Mouse (Mus musculus) neural tube, embryonic 11.5 days (tissue): ENCODE data around the gene Pxk. TPM values are rescaled to one million over a fixed set of nuclear protein-coding genes. Genes with fewer than 3 reads are reported as not detected.

Source experiments
- ATAC-seq: fragments of 200-750 bp; cut with Nextera tagmentation; 2 replicates; pipeline ENCODE4 v1.8.0; 2017; ENCODE audit warnings: moderate number of reproducible peaks, mild to moderate bottlenecking, moderate TSS enrichment, moderate library complexity; ENCODE audit not compliant: insufficient read depth, low FRiP score, low TSS enrichment
- DNase-seq: peaks from one replicate; pipeline ENCODE4 v3.0.0-alpha.2; 2015; ENCODE audit warnings: low spot score
- H3K27ac ChIP-seq: fragments of 300-500 bp; sonication (generic); 2 replicates; pipeline ENCODE4 v1.5.1; 2014; ENCODE audit warnings: low read depth, mild to moderate bottlenecking, low read length
- H3K27me3 ChIP-seq: fragments of 300-500 bp; sonication (generic); 2 replicates; pipeline ENCODE4 v1.6.1; 2014; ENCODE audit warnings: mild to moderate bottlenecking, low read length, mixed read lengths; ENCODE audit not compliant: control insufficient read depth, insufficient read depth
- H3K36me3 ChIP-seq: fragments of 300-500 bp; sonication (generic); 2 replicates; pipeline ENCODE4 v1.6.1; 2014; ENCODE audit warnings: mild to moderate bottlenecking, low read length, moderate library complexity, mixed read lengths; ENCODE audit not compliant: control insufficient read depth, insufficient read depth
- H3K4me1 ChIP-seq: fragments of 300-500 bp; sonication (generic); 2 replicates; pipeline ENCODE4 v1.6.1; 2014; ENCODE audit warnings: low read length, mixed read lengths; ENCODE audit not compliant: control insufficient read depth, insufficient read depth
- H3K4me2 ChIP-seq: fragments of 300-500 bp; sonication (generic); 2 replicates; pipeline ENCODE4 v1.6.1; 2014; ENCODE audit warnings: low read depth, mild to moderate bottlenecking, moderate library complexity
- H3K4me3 ChIP-seq: fragments of 300-500 bp; sonication (generic); 2 replicates; pipeline ENCODE4 v1.5.1; 2014; ENCODE audit warnings: low read depth, low read length
- H3K9ac ChIP-seq: fragments of 300-500 bp; sonication (generic); 2 replicates; pipeline ENCODE4 v1.6.1; 2014; ENCODE audit warnings: mild to moderate bottlenecking, low read length
- H3K9me3 ChIP-seq: fragments of 300-500 bp; sonication (generic); 2 replicates; pipeline ENCODE4 v1.6.1; 2016; ENCODE audit warnings: low read length; ENCODE audit not compliant: control insufficient read depth
- WGBS: fragments of 180-500 bp; shearing (Covaris S2); extraction: QIAGEN DNeasy Blood & Tissue Kit; methylation state at CpG from one replicate; pipeline ENCODE4 v1.1.7; 2014; 5-methylcytosine and 5-hydroxymethylcytosine counted together
- polyA plus RNA-seq: library from polyadenylated mRNA; unstranded; fragments of >200 nt; fragmentation: Nextera tagmentation; extraction: Ambion mirVana; gene quantifications from 2 replicates; pipeline ENCODE4 v1.2.1, GENCODE M21; 2014

Pxk gene
- polyA plus RNA-seq, 1 experiment from 2014 or later, result 36.0 TPM

- Histone ChIP-seq H3K4me2 (no peak overlapping the region), H3K36me3 (no peaks in the 10 kb centered on the region), H3K9me3 (no peaks in the 10 kb centered on the region), H3K27me3 (no peaks in the 10 kb centered on the region), H3K4me1 (no peaks in the 10 kb centered on the region), H3K27ac (no peak overlapping the region), H3K9ac (no peak overlapping the region), H3K4me3 (no peak overlapping the region)
- ATAC-seq (no peak), DNase-seq (no peak)
- 86% methylated on average over 6 of the region's 6 CpGs for WGBS
Measured at GRCm38 (mm10) chr14:8186278-8187045, 88.5 kb downstream of the Pxk start.

DNA sequence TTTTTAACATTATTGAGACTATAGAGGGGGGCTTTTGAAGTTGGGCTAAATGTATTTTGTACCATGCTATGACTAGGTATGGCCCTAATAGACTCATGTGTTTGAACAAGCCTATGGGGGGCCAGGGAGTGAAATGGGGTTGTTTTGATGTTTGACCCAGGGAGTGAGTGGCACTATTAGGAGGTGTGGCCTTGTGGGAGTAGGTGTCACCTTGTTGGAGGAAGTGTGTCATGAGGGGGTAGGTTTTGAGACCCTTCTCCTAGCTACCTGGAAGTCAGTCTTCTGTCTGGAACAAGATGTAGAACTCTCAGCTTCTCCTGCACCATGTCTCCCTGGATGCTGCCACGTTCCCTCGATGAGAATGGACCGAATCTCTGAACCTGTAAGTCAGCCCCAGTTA is 92.5 kb downstream of the Pxk start:
- H3K4me1 ChIP-seq, result no peaks in the 10 kb centered on the region
- ATAC-seq, result no peak
- WGBS, result 95% methylated on average over 3 of the region's 3 CpGs
- H3K4me3 ChIP-seq, result no peak overlapping the region
- DNase-seq, result no peak
- H3K27ac ChIP-seq, result no peak overlapping the region
- no peak overlapping the region for H3K9ac ChIP-seq
- H3K36me3 ChIP-seq, result no peaks in the 10 kb centered on the region
- H3K27me3 ChIP-seq, result no peaks in the 10 kb centered on the region
- H3K4me2 ChIP-seq, result no peak overlapping the region
- no peaks in the 10 kb centered on the region for H3K9me3 ChIP-seq

DNA sequence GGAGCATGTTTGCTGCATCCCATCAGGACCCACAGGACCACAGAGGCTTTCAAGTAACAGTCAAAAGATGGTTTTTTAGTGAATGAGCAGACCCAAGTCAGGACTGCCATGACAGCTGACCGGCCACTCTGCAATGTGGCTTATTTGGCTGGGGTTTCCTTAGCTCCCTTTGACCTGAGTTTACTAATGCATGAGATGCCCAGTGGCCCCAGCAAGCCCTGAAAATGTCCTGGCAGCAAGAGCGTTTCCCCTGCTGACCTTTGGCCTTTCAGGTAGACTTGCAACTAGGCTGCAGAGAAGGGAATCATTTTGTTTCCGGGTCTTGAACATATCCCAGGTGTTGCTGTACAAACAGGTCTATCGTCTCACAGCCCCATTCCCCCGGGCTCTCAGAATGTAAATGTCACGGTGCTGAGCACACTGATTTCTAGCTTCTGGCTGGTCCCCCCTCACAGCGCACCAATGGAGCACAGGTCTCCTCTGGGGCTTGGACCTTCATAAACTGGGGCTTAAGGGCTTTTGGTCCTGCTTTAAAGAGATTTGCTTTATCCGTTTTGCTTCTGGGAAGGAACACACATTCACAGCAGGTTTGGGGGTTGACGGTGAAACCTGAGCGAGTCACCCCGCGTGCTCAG is 93.4 kb downstream of the Pxk start:
- no peaks in the 10 kb centered on the region for H3K27me3 ChIP-seq
- no peaks in the 10 kb centered on the region for H3K9me3 ChIP-seq
- H3K4me1 ChIP-seq, result no peaks in the 10 kb centered on the region
- no peak overlapping the region for H3K27ac ChIP-seq
- no peaks in the 10 kb centered on the region for H3K36me3 ChIP-seq
- H3K4me2 ChIP-seq, result no peak overlapping the region
- no peak for ATAC-seq
- no peak overlapping the region for H3K9ac ChIP-seq
- no peak overlapping the region for H3K4me3 ChIP-seq
- DNase-seq, result no peak
- 61% methylated on average over 12 of the region's 12 CpGs for WGBS

- DNase-seq (no peak), ATAC-seq (no peak)
- 77% methylated on average over 6 of the region's 6 CpGs for WGBS
- no peak overlapping the region for H3K4me3 ChIP-seq
- H3K27me3 ChIP-seq, result no peaks in the 10 kb centered on the region
- H3K4me1 ChIP-seq, result no peaks in the 10 kb centered on the region
- H3K9ac ChIP-seq, result no peak overlapping the region
- H3K36me3 ChIP-seq, result no peaks in the 10 kb centered on the region
- H3K27ac ChIP-seq, result no peak overlapping the region
- H3K9me3 ChIP-seq, result no peaks in the 10 kb centered on the region
- H3K4me2 ChIP-seq, result no peak overlapping the region
Measured at GRCm38 (mm10) chr14:8192727-8193126, 94.7 kb downstream of the Pxk start.

DNA sequence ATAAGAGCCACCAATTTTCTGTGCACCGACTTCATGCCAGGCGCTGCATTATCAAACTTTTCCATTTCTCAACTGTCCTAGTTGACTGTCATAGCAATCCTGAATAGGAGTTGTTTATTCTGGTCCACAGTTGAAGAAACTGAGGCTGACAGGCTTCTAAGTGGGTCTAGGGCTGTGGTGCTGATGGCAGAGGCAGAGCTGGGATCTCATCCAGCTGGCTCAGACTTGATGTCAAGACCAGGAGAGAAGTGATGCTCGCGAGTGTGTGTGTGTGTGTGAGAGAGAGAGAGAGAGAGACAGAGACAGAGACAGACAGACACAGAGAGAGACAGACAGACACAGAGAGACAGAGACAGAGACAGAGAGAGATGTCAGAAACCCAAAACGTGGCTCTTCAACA is 102.8 kb downstream of the Pxk start:
- no peaks in the 10 kb centered on the region for H3K9me3 ChIP-seq
- H3K36me3 ChIP-seq, result no peaks in the 10 kb centered on the region
- H3K27me3 ChIP-seq, result no peaks in the 10 kb centered on the region
- no peak overlapping the region for H3K27ac ChIP-seq
- DNase-seq (no peak), ATAC-seq (no peak)
- no peak overlapping the region for H3K4me3 ChIP-seq
- WGBS, result 88% methylated on average over 5 of the region's 5 CpGs
- H3K4me2 ChIP-seq, result no peak overlapping the region
- no peaks in the 10 kb centered on the region for H3K4me1 ChIP-seq
- no peak overlapping the region for H3K9ac ChIP-seq

- WGBS, result 92% methylated on average over 3 of the region's 3 CpGs
- no peak for ATAC-seq
- Histone ChIP-seq H3K27ac (no peak overlapping the region), H3K27me3 (no peaks in the 10 kb centered on the region), H3K4me2 (no peak overlapping the region), H3K4me3 (no peak overlapping the region), H3K4me1 (no peaks in the 10 kb centered on the region), H3K9ac (no peak overlapping the region), H3K9me3 (no peaks in the 10 kb centered on the region), H3K36me3 (no peaks in the 10 kb centered on the region)
- no peak for DNase-seq
Measured at GRCm38 (mm10) chr14:8201715-8202114, 103.7 kb downstream of the Pxk start.

GRCm38 (mm10) chr14:8206179-8206910 is 108.3 kb downstream of the Pxk start:
- WGBS, result 59% methylated on average over 9 of the region's 9 CpGs
- no peaks in the 10 kb centered on the region for H3K9me3 ChIP-seq
- no peaks in the 10 kb centered on the region for H3K27me3 ChIP-seq
- no peak overlapping the region for H3K9ac ChIP-seq
- H3K4me2 ChIP-seq, result no peak overlapping the region
- peaks cover 4% of the 10 kb centered on the region; the same call in 1 of the 2 replicates for H3K4me1 ChIP-seq
- H3K27ac ChIP-seq, result no peak overlapping the region
- no peaks in the 10 kb centered on the region for H3K36me3 ChIP-seq
- DNase-seq (no peak), ATAC-seq (no peak)
- H3K4me3 ChIP-seq, result no peak overlapping the region

GRCm38 (mm10) chr14:8207105-8207504 is 109.1 kb downstream of the Pxk start:
- Histone ChIP-seq H3K27ac (no peak overlapping the region), H3K4me1 (peaks cover 4% of the 10 kb centered on the region; the same call in 1 of the 2 replicates)
- peak; percentile 48 for DNase-seq

More at GRCm38 (mm10) chr14:8207105-8207504, 109.1 kb downstream of the Pxk start:
- H3K4me2 ChIP-seq, result no peak overlapping the region
- no peaks in the 10 kb centered on the region for H3K36me3 ChIP-seq
- no peak overlapping the region for H3K4me3 ChIP-seq
- no peaks in the 10 kb centered on the region for H3K9me3 ChIP-seq
- 13% methylated on average over 5 of the region's 5 CpGs for WGBS
- H3K9ac ChIP-seq, result no peak overlapping the region; the same call in 1 of the 2 replicates
- ATAC-seq, result peak; percentile 48; the same call in 1 of the 2 replicates
- H3K27me3 ChIP-seq, result no peaks in the 10 kb centered on the region
